Mouse (Mus musculus) left cerebral cortex, postnatal 4 days (tissue): ENCODE results near the gene Gm4869. TPM values are rescaled to one million over a fixed set of nuclear protein-coding genes. Genes with fewer than 3 reads are reported as not detected.
"Not testable (repeated sequence)": the region's sequence is repeated elsewhere in the genome, so short reads cannot be mapped to it uniquely, and the experiment has no call there.

Experiments used
- DNase-seq: peaks from one replicate; pipeline ENCODE4 v3.0.0-alpha.2; 2022
- intact Hi-C: fragments of 180-260 bp; cut with DNase I; formaldehyde crosslinking; loops from one replicate; pipeline ENCODE4 v1.15.1; 2025
- total RNA-seq, 2 experiments: library from RNA; stranded (reverse); gene quantifications; 2 replicates each; pipeline ENCODE4 v1.2.3; 2021

Gene Gm4869
- total RNA-seq, 2 experiments from 2014 or later = not detected

DNA sequence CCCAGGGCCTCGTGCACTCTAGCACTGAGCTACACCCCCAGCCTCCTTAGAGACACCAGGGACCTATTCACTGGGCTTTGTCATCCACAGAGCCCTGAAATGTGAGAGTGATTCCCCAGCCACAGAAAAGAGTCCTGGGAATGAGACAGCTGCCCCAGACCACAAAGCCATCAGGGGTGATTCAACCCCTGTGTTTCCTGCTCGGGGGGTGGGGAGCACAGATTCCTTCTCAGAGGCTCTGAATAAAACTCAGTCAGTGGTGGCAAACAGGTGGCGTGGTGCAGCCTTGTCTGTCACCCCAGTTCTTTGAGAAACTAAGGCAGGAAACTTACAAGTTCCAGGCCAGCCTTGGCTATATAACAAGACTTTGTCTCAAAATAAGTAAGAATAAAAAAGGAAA, 16.0 kb downstream of the Gm4869 start:
- DNase-seq = no peak
- intact Hi-C loops = no loop called here

DNA sequence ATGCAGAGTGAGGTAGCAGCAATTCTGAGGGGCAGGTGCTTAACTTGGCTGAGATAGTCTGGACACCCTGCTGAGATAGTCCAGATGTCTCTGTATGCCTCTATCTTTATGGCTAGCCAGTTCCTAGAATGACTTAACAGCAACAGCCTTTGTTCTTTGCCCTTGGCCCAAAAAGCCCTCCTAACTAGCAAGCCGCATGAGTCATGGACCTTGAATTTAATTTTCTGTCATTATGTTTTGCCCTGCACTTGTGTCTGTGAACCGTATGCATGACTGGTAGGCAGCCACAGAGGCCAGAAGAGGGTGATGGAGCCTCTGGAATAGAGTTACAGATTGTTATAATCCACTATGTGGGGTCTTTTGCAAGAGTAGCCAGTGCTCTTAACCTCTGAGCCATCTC, 17.7 kb downstream of the Gm4869 start:
- intact Hi-C loops, DNase-seq: not testable (repeated sequence)

DNA sequence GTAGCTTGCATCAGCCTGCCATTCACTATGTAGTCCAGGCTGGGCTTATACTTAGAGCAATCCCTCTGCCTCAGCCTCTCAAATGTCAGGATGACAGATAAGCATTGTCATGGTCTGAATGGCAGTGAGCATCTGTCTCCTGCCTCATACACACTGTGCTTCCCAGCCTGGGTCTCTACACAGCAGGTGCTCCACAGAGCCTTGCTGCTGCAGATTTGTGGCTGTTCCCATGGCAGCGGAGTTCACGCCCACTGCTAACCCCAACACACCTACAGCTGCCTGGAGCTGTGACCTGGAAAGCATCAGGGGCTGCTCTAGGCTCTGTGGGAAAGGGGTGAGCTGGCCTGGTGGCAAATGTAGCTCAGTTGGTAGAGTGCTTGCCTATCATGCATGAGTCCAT, 19.5 kb downstream of the Gm4869 start:
- no peak for DNase-seq
- intact Hi-C loops = no loop called here

DNA sequence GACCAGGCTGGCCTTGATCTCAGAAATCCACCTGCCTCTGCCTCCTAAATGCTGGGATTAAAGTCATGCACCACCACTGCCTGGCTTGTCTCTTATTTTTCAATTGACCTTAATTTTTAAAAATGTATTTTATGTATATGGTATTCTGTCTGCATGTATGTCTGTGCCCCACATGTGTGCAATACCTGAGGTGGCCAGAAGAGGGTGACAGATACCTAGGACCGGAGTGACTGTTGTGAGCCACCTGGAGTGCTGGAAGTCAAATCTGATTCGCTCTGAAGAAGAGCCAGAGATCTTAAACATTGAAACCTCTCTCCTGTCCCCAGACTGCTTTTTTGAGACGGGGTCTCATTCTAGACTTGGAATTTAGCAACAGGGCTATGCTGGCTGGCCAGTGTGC, 26.9 kb downstream of the Gm4869 start:
- intact Hi-C loops = no loop called here
- DNase-seq = no peak

DNA sequence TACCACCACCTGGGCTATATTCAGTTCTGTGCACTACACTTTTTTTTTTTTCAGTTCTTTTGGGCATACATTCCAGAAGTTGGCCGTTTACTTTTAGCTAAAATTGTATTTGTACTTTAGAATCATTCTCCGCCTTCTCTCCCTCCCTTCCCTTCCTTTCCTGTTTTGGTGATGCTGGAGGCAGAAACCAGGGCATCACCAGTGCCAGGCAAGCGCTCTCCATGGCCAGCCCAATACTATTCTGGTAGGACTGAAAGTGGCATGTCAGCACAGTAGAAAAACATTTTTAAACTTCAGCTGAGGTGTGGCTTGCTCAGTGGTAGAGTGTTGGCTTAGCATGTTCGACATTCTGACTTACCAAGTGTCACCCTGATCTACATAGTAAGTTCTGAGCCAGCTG, 36.0 kb downstream of the Gm4869 start:
- no peak for DNase-seq
- intact Hi-C loops = no loop called here

DNA sequence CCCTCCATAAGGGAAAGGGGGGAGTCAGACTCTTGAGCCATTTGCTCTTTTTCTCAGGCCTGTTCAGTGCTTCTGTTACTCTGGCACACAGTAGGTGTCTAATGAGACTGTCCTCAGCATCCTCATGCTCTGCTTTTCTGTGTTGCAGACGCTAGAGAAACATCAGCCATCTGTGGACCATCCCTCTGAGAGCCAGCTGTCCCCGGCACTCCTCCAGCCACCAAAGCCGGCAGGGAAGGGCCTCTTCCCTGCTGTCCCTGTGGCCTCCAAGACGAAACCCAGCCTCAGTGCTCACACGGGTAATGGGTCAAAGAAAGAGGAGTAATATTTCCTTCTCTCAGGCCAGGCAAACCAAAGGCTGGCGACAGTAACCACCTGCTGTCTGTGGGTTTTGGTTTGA, 45.7 kb downstream of the Gm4869 start:
- DNase-seq = no peak
- intact Hi-C loops = no loop called here

DNA sequence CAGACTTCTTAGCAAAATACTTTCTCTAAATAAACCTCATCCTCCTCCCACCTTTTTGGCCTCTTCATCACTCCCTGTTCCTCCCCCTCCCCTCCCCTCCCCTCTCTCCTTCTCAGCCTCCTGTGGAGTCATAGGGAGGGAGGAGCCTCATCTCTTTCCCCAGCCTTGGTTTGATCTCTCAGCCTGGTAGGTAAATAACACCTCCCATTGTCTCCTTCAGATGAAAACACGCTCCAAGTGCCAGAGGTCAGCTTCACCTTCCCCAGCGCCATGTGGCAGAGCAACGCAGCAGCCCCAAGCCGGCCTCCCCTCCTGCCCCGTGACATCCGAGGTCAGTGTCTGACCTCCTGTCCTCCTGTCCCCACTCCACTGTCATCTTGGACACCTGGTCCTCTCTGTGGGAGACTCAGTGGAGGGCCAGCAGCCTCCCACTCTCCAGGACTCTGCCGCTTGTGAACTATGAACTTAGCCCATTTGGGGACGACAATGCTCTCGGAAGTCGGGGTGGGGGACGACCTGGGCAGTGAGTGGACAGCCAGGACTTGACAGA, 47.3 kb downstream of the Gm4869 start:
- DNase-seq = no peak
- intact Hi-C loops = no loop called here

DNA sequence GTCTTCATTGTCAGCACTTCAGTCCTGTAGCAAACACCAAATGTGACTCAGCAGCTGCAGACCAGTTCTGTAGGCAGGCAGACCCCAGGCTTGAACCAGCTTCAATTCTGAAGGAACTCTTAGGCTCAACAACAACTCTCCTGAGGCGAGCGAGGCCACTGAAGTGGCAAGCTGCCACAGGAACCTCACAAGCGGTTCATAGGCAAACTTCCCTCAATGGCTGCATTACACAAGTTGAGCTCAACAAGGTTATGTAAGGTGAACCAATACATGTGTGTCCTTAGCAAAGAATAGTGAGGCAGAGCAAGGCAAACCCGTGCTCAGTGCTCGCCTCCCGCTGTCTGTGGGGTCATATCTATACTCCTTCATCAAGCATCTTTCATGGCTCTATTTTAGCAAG, 52.7 kb downstream of the Gm4869 start:
- no peak for DNase-seq
- intact Hi-C loops = no loop called here

DNA sequence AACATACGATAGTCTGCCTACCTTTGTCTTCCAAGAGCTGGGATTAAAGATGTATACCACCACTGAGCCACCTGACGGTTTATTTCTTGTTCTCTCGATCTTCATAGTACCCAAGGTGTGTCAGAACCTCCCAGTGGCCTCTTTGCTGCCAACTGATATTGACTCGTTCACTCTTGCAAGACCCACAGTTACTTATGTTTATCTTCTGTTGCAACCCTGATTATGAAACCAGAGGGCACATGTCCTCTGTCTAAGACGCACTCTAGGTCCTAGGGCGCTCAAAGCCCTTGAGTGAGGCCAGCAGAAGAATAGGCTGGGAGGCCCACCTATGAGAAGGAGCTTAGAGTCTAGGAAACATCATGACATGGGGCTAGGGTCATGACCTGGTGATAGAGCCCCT, 55.3 kb downstream of the Gm4869 start:
- intact Hi-C loops = no loop called here
- DNase-seq = no peak

DNA sequence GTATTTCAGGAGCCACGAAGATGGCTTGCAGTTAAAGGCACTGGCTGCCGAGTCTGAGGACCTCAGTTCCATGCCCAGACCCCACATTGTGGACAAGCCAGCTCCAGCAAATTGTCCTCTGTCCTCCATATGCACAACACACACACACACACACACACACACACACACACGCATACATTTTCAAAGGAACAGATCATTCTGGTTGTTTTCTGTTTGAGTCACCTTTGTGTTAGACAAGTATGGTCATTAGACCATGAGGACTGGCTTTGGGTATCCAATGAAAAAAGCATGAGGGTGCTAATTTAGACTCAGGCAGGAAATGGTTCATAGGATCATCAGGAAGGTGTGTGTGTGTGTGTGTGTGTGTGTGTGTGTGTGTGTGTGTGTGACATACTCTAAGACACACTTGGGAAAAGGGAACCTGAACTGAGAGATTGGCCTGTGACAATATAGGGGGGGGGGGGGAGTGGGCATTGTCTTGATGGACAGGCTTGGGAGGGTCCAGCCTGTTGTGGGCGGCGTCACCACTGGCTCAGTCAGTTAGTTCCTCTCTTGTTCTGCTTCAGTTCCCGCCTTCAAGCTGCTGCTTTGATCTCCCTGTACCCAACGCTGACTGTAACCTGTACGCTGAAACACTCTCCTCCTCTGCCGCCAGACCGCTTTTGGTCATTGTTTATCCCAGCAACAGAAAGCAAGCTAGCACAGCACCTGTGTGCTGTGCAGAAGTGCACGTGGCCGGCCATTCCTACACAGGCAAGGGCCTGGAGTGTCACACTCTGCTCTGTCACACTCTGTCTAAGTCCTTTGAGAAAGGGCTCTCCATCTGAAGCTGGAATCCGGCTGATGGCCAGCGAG, 56.8 kb downstream of the Gm4869 start:
- intact Hi-C loops = no loop called here
- DNase-seq = no peak

DNA sequence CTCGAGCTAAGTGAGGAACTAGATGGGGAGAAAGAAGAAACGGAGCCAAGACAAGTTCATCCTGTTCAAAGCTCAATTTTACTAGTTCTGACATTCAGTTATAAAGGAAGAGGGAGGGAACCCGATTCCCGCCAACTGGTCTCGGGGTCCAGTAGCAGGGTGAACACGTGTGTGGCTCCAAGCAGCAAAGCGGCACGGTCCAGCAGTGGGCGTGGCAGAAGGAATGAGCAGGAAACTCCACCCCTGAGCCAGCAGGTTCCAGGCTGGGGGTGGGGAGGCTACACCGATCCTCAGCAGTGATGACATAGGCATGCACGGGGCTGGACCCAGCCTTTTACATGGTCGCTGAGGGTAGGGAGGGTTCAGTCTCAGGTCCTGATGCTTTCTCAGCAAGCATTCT, 57.5 kb downstream of the Gm4869 start:
- peak; percentile 35 for DNase-seq
- intact Hi-C loops = not testable (repeated sequence)

DNA sequence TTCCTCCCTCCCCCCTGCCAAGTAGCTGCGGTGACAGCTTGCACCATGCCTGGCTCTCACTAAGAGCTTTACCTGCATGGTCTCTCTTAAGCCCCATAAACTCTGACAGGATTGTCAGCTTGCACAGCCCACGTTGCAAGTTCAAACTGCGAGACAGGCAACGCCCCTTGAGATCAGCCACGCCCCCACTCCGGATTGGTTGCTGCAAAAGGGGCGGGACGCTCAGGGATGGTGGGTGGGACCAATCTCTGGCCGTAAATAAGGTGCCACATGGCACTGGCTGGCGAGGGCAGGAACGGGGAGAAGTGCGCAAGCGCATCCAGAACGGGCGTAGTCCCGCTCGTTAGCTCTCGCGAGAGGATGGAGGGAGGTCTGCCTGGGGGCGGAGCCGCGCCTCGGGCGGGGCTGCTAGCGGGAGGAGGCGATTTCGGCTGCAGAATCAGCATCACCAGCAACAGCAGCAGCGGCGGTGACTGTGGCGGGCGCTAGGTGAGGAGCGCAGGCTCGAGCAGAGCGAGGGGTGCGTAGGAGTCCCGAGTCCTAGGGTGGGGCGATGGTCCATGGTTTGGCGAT, 59.8 kb downstream of the Gm4869 start, which contains the start of gene Chst12:
Chst12 (plus strand) TSS at position 343 of the 573 bp plus-strand sequence.
- intact Hi-C loops = no loop called here

DNA sequence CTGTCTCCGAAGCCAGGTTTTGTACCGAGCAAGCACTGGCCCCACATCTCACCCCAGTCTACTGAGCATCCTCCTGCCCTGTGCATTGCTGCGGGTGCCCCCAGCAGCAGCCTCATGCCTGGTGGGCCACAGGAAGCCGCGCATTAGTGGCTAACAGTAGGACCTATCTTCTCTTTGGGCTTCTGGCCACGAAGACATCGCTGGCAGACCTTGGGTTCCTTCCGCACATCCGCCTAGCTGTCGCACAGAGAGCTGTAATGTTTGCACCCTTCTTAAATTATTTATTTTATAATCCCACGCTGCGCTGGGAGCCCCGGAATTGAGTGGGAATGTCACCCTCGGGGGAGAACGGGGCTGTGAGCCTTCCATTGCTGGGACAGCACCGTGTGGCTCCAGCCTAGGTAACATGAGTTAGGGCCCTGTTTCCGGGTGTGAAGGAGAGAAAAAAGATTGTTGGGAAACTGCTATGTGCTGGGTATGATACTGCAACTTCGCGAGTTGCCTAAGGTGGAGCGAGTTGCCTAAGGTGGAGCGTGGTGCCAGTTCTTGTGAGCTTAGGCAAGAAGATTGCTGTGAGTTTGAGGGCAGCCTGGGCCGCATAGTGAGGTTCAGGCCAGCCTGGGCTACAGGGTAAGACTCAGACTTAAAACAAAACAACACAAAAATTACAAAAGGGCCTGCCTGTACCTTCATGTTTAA, 60.8 kb downstream of the Gm4869 start:
- DNase-seq = no peak
- intact Hi-C loops = no loop called here

More for the DNA sequence above, 59.8 kb downstream of the Gm4869 start, which contains the start of gene Chst12:
- DNase-seq = peak; percentile 99

DNA sequence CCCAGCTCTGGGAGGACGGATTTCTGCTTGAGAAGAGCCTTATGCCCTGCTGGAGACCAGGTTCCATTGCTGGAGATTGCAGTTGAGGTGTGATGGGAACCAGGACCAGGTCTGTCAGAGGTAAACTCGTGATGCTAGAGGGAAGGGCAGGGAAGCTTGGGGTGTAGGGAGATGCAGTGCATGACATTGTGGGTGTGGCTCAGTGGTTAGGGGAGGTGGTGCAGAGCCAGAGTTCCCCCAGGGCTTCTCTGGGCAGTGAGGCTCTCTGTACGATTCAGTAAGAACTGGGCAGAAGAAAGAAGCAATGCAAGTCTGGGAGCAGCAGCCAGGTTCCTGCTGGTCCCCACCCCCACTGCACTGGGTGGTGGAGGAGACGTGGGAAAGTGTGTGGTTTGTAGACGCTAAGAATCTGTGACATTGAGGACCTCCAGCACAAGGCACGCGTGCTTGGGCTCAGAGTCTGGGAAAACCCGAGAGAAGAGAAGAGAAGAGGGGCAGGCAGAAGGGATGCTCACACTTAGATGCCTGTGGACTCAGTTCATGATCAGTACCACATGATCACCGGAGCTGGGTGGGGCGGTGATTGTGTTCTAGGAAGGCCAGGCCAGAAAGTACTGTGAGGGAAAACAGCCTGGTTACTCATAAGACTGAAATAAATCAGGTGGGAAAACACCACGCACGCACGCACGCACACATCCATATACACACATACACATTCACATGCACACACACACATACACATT, 62.2 kb downstream of the Gm4869 start:
- intact Hi-C loops = no loop called here
- DNase-seq = no peak

DNA sequence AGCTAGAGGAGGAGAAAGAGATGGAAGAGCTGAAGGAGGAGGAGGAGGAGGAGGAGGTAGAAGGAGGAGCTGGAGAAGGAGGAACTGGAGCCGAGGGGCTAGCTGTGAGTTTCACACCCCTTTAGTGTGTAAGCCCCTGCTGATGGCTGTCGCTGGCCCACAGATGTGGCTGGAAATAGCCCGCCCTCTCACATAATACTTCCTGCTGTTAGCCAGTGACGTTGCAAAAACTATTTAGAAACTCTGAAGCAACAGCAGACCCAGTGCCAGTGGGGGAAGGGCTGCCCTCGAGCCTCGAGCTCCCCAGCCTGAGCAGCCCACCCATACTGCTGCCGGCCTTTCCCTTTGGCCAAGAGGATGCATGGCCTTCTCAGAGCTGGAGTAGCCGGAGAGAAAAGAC, 63.2 kb downstream of the Gm4869 start:
- intact Hi-C loops = no loop called here
- no peak for DNase-seq

DNA sequence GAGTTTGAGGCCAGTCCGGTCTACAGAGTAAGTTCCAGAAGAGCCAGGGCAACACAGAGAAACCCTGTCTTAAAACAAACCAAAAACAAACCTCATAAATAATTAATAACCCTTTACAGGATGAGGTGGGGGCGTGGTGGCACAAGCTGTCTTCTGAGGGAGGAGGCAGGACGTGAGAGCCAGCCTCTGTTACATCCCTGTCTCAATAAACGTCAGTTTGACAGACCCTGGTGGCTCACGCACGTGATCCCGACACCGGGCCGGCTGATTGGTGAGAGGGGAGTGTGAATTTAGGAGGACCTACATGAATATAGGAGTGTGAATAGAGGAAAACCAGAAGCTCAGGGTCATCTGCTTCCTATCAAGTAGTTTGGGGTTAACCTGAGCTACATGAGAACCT, 63.8 kb downstream of the Gm4869 start:
- no peak for DNase-seq
- intact Hi-C loops = no loop called here

DNA sequence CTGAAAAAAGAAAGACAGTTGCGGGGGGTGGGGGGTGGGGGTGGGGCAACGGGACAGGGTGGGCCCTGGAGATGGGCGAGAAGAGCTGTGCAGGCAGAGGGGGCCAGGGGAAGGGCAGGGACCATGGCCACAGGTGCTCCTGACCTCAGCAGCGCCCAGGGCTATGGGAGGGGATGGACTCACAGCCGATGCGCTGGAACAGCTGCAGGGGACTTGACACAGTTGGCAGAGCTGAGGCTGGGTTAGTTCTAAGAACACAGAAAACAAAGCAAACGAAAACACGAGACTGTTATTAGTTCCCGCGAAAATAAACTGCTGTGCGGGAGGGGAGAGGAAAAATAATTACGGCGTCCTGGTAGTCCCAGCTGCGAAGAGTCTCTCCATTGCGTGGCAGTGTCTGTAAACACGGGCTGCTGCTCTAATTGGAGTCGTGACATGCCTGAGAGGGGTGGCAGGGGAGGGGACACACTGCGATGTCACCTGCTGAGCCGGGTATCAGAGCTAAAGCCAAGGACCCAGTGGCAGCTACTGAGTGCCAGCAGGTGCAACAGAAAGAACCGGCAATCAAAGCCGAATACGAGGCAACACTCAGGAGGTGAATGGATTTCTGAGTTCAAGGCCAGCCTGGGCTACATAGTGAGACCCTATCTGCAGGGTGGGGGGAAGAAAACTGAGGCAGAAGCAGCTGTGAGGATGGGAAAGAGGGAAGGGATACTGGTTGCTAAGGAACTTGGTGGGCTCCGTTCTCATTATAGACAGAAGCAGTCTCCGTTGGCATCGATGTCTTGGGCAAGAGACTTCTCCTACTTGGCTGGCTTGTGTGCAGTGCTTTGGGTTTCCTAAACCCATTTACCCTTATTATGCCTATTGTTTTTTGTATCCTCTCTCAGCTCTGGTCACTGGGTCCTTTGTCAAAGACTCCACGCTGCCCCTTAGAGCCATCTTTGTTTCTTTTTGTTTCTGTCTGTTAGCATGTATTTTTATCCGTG, 64.9 kb downstream of the Gm4869 start:
- no peak for DNase-seq
- intact Hi-C loops = no loop called here

DNA sequence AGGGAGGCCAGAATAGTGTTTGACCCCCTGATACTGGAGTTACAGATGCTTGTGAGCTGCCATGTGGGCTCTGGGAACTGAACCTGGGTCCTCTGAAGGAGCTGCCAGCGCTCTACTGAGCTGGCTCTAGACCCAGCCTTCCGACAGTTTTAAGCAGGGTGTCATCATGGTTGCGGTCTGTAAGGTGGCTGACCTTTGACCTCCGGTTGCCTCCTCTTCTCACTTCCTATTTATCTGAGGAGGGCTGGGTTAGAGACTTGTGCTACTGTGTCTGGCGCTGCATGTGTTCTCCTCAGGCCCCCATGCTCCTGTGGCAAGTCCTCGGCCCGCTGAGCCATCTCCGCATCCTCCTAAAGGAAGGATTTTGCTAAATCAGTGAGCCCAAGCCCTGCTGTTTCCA, 68.5 kb downstream of the Gm4869 start:
- no peak for DNase-seq
- intact Hi-C loops = no loop called here

DNA sequence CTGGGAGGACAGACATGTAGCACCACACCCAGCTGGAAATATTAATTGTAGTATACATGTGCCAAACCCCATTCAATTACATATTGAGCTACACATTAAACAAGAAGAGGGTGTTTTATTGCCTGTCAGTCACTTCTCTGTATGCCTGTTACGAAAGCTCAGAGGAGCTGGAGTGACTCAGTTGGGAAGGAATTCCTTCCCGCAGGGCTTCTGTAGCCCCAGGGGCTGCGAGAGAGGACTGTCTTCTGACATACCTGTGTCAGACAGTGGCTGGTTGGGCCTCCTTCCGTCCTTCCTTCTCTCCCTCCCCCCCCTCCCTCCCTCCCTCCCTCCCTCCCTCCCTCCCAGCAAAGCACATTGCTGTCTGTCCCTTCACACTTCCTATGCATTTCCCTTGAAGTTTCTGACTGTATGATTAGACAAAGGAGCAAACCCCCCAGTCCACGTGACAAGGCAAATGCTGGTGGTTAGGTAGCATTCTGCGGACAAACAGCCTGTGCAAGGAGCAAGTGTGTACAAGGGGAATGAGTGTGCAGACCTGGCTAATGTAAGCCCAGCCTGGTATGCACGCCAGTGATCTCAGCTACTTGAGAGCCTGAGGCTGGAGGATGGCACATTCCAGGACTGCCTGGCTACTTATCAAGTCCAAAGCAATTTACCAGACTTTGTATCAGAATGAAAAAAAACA, 69.5 kb downstream of the Gm4869 start:
- intact Hi-C loops = no loop called here
- no peak for DNase-seq
